Mouse (Mus musculus) myocyte (in vitro differentiated cells): ENCODE results near the gene Mcm9.

ENCODE experiments used
- CEBPB ChIP-seq: IDR thresholded peaks from 2 replicates; pipeline ENCODE4 v1.6.1; 2011; ENCODE audit warnings: mild to moderate bottlenecking, moderate library complexity; ENCODE audit not compliant: poor library complexity, insufficient read depth, severe bottlenecking
- E2F4 ChIP-seq: IDR thresholded peaks from one replicate; pipeline ENCODE4 v1.6.1; 2011; ENCODE audit warnings: mild to moderate bottlenecking, control low read depth, moderate library complexity; ENCODE audit not compliant: insufficient read depth
- MAX ChIP-seq: IDR thresholded peaks from one replicate; pipeline ENCODE4 v1.6.1; 2011; ENCODE audit warnings: low read depth, mild to moderate bottlenecking, control low read depth
- MYOD1 ChIP-seq, 3 experiments: IDR thresholded peaks; one replicate each; pipeline ENCODE4 v1.6.1; 2011; ENCODE audit warnings: control low read depth in 2 of 3, low read depth in 2 of 3, mild to moderate bottlenecking in 2 of 3, moderate library complexity in 1 of 3; ENCODE audit not compliant: insufficient read length in 2 of 3, control insufficient read depth in 1 of 3
- MYOG ChIP-seq, 3 experiments: IDR thresholded peaks; one replicate each; pipeline ENCODE4 v1.6.1; 2011; ENCODE audit warnings: control low read depth in 2 of 3, low read depth in 2 of 3, mild to moderate bottlenecking in 2 of 3; ENCODE audit not compliant: insufficient read length in 2 of 3, control insufficient read depth in 1 of 3, insufficient read depth in 1 of 3
- POLR2A ChIP-seq: IDR thresholded peaks from one replicate; pipeline ENCODE4 v1.6.1; 2011; ENCODE audit warnings: low read depth, mild to moderate bottlenecking, control low read depth, moderate library complexity; ENCODE audit not compliant: insufficient read length
- POLR2AphosphoS2 ChIP-seq: IDR thresholded peaks from one replicate; pipeline ENCODE4 v1.6.1; 2011; ENCODE audit warnings: low read depth, control low read depth; ENCODE audit not compliant: insufficient read length
- REST ChIP-seq: IDR thresholded peaks from one replicate; pipeline ENCODE4 v1.6.1; 2011; ENCODE audit warnings: mild to moderate bottlenecking, control low read depth, moderate library complexity; ENCODE audit not compliant: insufficient read depth, insufficient read length
- SRF ChIP-seq: IDR thresholded peaks from one replicate; pipeline ENCODE4 v1.6.1; 2011; ENCODE audit warnings: low read depth; ENCODE audit not compliant: control insufficient read depth, insufficient read length
- TCF12 ChIP-seq: IDR thresholded peaks from one replicate; pipeline ENCODE4 v1.6.1; 2011; ENCODE audit warnings: mild to moderate bottlenecking, control low read depth; ENCODE audit not compliant: poor library complexity, insufficient read depth, severe bottlenecking
- TCF3 ChIP-seq: IDR thresholded peaks from one replicate; pipeline ENCODE4 v1.6.1; 2011; ENCODE audit warnings: low read depth, control low read depth; ENCODE audit not compliant: insufficient read length
- USF1 ChIP-seq: IDR thresholded peaks from one replicate; pipeline ENCODE4 v1.6.1; 2011; ENCODE audit warnings: low read depth, mild to moderate bottlenecking, control low read depth, moderate library complexity

DNA sequence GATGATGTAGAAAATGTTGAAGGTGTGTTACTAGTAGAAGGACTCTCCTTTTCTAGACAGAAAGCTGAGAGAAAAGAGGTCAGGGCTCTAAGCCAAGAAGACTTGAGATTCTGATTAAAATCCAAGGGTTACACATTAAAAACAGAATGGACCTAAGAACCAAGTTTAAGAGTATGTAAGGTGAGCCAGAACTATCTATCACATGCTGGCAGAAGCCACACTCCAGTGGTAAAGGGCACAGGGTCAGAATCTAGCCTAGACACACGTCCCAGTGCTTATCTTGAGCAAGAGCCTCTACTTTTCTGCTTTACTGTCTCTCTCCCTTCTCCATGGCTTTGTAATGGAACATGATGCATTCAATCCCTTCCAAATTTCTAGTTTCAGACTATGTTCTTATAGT is 16.3 kb downstream of the Mcm9 start:
- TF ChIP-seq POLR2A (no peak), USF1 (no peak), REST (no peak), E2F4 (no peak), MAX (no peak), TCF12 (no peak), POLR2AphosphoS2 (no peak), TCF3 (no peak), MYOG (IDR thresholded peaks at IDR 0.05; ENCODE audit: control insufficient read depth in 1 of 3, insufficient read depth in 1 of 3, insufficient read length in 2 of 3, low read depth in 2 of 3) (no peak), MYOD1 (IDR thresholded peaks at IDR 0.05; ENCODE audit: control insufficient read depth in 1 of 3, insufficient read length in 2 of 3, low read depth in 2 of 3) (no peak), CEBPB (no peak), SRF (no peak)
